Mouse (Mus musculus) olfactory bulb, adult 2 months (tissue): Measurements from ENCODE around the gene Plcb1.
"Not testable (repeated sequence)": the region's sequence is repeated elsewhere in the genome, so short reads cannot be mapped to it uniquely, and the experiment has no call there.

ENCODE experiments used
- CTCF ChIP-seq: fragments of 200-500 bp; IDR thresholded peaks from 2 replicates; pipeline ENCODE4 v1.5.1; 2012; ENCODE audit warnings: low read depth, mild to moderate bottlenecking, low read length, moderate library complexity; ENCODE audit not compliant: insufficient read depth
- POLR2A ChIP-seq: fragments of 200-500 bp; IDR thresholded peaks from 2 replicates; pipeline ENCODE4 v1.6.1; 2012; ENCODE audit warnings: mild to moderate bottlenecking, low read depth, low read length, moderate library complexity; ENCODE audit not compliant: insufficient read depth

DNA sequence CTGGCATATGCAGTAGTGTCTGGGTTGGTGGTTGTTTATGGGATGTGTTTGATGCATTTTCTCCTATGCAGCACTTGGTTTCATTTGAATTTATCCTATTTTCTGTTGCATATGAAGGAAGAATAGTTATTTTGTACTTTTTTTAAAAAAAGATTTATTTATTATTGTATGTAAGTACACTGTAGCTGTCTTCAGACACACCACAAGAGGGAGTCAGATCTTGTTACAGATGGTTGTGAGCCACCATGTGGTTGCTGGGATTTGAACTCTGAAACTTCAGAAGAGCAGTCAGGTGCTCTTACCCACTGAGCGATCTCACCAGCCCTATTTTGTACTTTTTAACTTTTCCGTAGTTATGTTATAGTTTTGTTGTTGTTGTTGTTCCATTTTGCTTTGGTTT is 222.0 kb downstream of the Plcb1 start:
- TF ChIP-seq POLR2A, CTCF: not testable (repeated sequence)
